Mouse (Mus musculus) MEL (cell line): ENCODE data around the gene Ak5. TPM values are rescaled to one million over a fixed set of nuclear protein-coding genes. Genes with fewer than 3 reads are reported as not detected.

Experiments
- DNase-seq: peaks from one replicate; pipeline ENCODE4 v3.0.0; 2011; ENCODE audit warnings: low read depth, low spot score
- H3K27ac ChIP-seq: 2 replicates; pipeline ENCODE4 v1.5.1; 2012; ENCODE audit warnings: low read depth, mild to moderate bottlenecking, control low read depth, low read length, moderate library complexity; ENCODE audit not compliant: control insufficient read depth
- H3K27me3 ChIP-seq, 2 experiments: fragments of 150-350 bp in 1 of 2; sonication (generic) in 1 of 2; 2 replicates each; pipeline ENCODE4 v1.6.1; 2012; ENCODE audit warnings: low read length in 2 of 2, mild to moderate bottlenecking in 2 of 2, improper control_type of control experiment in 1 of 2, moderate library complexity in 1 of 2; ENCODE audit not compliant: insufficient read depth in 2 of 2, control insufficient read depth in 1 of 2
- H3K36me3 ChIP-seq, 2 experiments: 2 replicates each; pipeline ENCODE4 v1.6.1; 2012 to 2014; ENCODE audit warnings: low read length in 2 of 2, improper control_type of control experiment in 1 of 2, inconsistent platforms in 1 of 2, mild to moderate bottlenecking in 1 of 2; ENCODE audit not compliant: insufficient read depth in 2 of 2, control insufficient read depth in 1 of 2
- H3K4me1 ChIP-seq, 2 experiments: fragments of 150-350 bp in 1 of 2; sonication (generic) in 1 of 2; 2 replicates each; pipeline ENCODE4 v1.6.1; 2012; ENCODE audit warnings: low read length in 2 of 2, improper control_type of control experiment in 1 of 2, mild to moderate bottlenecking in 1 of 2; ENCODE audit not compliant: insufficient read depth in 2 of 2, control insufficient read depth in 1 of 2
- H3K4me3 ChIP-seq, 2 experiments: fragments of 150-350 bp in 1 of 2; sonication (generic) in 1 of 2; 2 replicates each; pipeline ENCODE4 v1.5.1; 2012; ENCODE audit warnings: low read depth in 2 of 2, low read length in 2 of 2, mild to moderate bottlenecking in 2 of 2, moderate library complexity in 2 of 2, control low read depth in 1 of 2, improper control_type of control experiment in 1 of 2; ENCODE audit not compliant: control insufficient read depth in 1 of 2, insufficient read depth in 1 of 2
- H3K79me2 ChIP-seq: 2 replicates; pipeline ENCODE4 v1.6.1; 2012; ENCODE audit warnings: mild to moderate bottlenecking, low read length, moderate library complexity; ENCODE audit not compliant: control insufficient read depth, poor library complexity, insufficient read depth
- H3K9ac ChIP-seq: 2 replicates; pipeline ENCODE4 v1.6.1; 2012; ENCODE audit warnings: low read depth, mild to moderate bottlenecking, control low read depth, low read length, moderate library complexity; ENCODE audit not compliant: control insufficient read depth, poor library complexity, severe bottlenecking
- H3K9me3 ChIP-seq: fragments of 150-350 bp; sonication (generic); replicated peaks from 2 replicates; pipeline ENCODE4 v1.6.1; 2012; ENCODE audit warnings: mild to moderate bottlenecking, low read length, improper control_type of control experiment, moderate library complexity; ENCODE audit not compliant: insufficient read depth
- CHD2 ChIP-seq: IDR thresholded peaks from 2 replicates; pipeline ENCODE4 v1.6.1; 2011; ENCODE audit warnings: low read length, improper control_type of control experiment
- CTCF ChIP-seq, 3 experiments: IDR thresholded peaks in 2 of 3; conservative IDR thresholded peaks in 1 of 3; 2 replicates each; pipeline ENCODE4 v1.5.1; 2011 to 2012; ENCODE audit warnings: low read length in 3 of 3, low read depth in 2 of 3, mild to moderate bottlenecking in 2 of 3, improper control_type of control experiment in 1 of 3, inconsistent platforms in 1 of 3, mixed read lengths in 1 of 3, moderate library complexity in 1 of 3; ENCODE audit not compliant: control insufficient read depth in 1 of 3, insufficient read depth in 1 of 3, poor library complexity in 1 of 3, severe bottlenecking in 1 of 3
- ETS1 ChIP-seq: IDR thresholded peaks from 2 replicates; pipeline ENCODE4 v1.6.1; 2012; ENCODE audit warnings: low read depth, mild to moderate bottlenecking, inconsistent platforms, low read length, improper control_type of control experiment, moderate library complexity
- MEF2A ChIP-seq: IDR thresholded peaks from 2 replicates; pipeline ENCODE4 v1.6.1; 2014; ENCODE audit warnings: low read depth, mild to moderate bottlenecking, inconsistent platforms, low read length, improper control_type of control experiment; ENCODE audit not compliant: poor library complexity, insufficient replicate concordance, severe bottlenecking; ENCODE audit errors: extremely low read depth
- MXI1 ChIP-seq: IDR thresholded peaks from 2 replicates; pipeline ENCODE4 v1.6.1; 2011; ENCODE audit warnings: mild to moderate bottlenecking, low read depth, low read length, improper control_type of control experiment
- MYB ChIP-seq: IDR thresholded peaks from 2 replicates; pipeline ENCODE4 v1.6.1; 2011; ENCODE audit warnings: mild to moderate bottlenecking, low read depth, low read length, improper control_type of control experiment
- RAD21 ChIP-seq: IDR thresholded peaks from 2 replicates; pipeline ENCODE4 v1.6.1; 2011; ENCODE audit warnings: mild to moderate bottlenecking, low read depth, low read length, improper control_type of control experiment
- TCF12 ChIP-seq: IDR thresholded peaks from 2 replicates; pipeline ENCODE4 v1.6.1; 2014; ENCODE audit warnings: low read depth, mild to moderate bottlenecking, inconsistent platforms, low read length, improper control_type of control experiment, moderate library complexity
- USF2 ChIP-seq, 2 experiments: IDR thresholded peaks; 2 replicates each; pipeline ENCODE4 v1.6.1; 2011 to 2012; ENCODE audit warnings: improper control_type of control experiment in 2 of 2, low read length in 2 of 2, borderline replicate concordance in 1 of 2, inconsistent platforms in 1 of 2, low read depth in 1 of 2, mild to moderate bottlenecking in 1 of 2; ENCODE audit not compliant: insufficient read depth in 1 of 2
- ZC3H11A ChIP-seq: IDR thresholded peaks from 2 replicates; pipeline ENCODE4 v1.6.1; 2012; ENCODE audit warnings: low read depth, mild to moderate bottlenecking, inconsistent platforms, low read length, improper control_type of control experiment
- ZKSCAN1 ChIP-seq: IDR thresholded peaks from 2 replicates; pipeline ENCODE4 v1.6.1; 2012; ENCODE audit warnings: low read depth, mild to moderate bottlenecking, inconsistent platforms, low read length, improper control_type of control experiment, moderate library complexity
- ZMIZ1 ChIP-seq: IDR thresholded peaks from 2 replicates; pipeline ENCODE4 v1.6.1; 2012; ENCODE audit warnings: low read depth, mild to moderate bottlenecking, inconsistent platforms, low read length, improper control_type of control experiment, moderate library complexity
- polyA plus RNA-seq, 2 experiments: library from polyadenylated mRNA; stranded (reverse) in 1 of 2; unstranded in 1 of 2; fragments of >175 nt in 1 of 2; fragments of >200 nt in 1 of 2; gene quantifications; 2 replicates each; pipeline versions ENCODE4 v1.2.1 to v1.2.4; 2012; ENCODE audit warnings: low replicate concordance in 2 of 2, low read depth in 1 of 2; ENCODE audit not compliant: insufficient read length in 2 of 2, insufficient read depth in 1 of 2, missing spikeins in 1 of 2
- total RNA-seq: library from RNA; depleted of rRNA; stranded (reverse); fragments of 300-350 nt; gene quantifications from 2 replicates; pipeline ENCODE4 v1.2.3, GENCODE M21; 2012

Gene Ak5
- total and polyA plus RNA-seq, 3 experiments, result 0.06 to 0.31 TPM; not detected in 1

GRCm38 (mm10) chr3:152529058-152529972 lies 138.8 kb downstream of the Ak5 start (continued):
- TF ChIP-seq TCF12 (peak; percentile 93), MEF2A (no peak), USF2 (IDR thresholded peaks at IDR 0.05; ENCODE audit: borderline replicate concordance in 1 of 2, insufficient read depth in 1 of 2, low read depth in 1 of 2, low read length in 2 of 2) (no peak)

GRCm38 (mm10) chr3:152526721-152527120 lies 141.4 kb downstream of the Ak5 start:
- no peaks in the 10 kb centered on the region for H3K9me3 ChIP-seq
- TF ChIP-seq ZC3H11A (no peak), RAD21 (no peak), CHD2 (no peak), TCF12 (no peak), MYB (no peak), ZMIZ1 (no peak)
- H3K27ac ChIP-seq, result no peak overlapping the region
- H3K79me2 ChIP-seq, result no peaks in the 10 kb centered on the region
- H3K9ac ChIP-seq, result no peak overlapping the region
- no peak for DNase-seq
- H3K27me3 ChIP-seq, result no peaks in the 10 kb centered on the region
- H3K4me1 ChIP-seq, result peaks cover 16 to 27% of the 10 kb centered on the region in 2 experiments
- peaks cover 0 to 21% of the 10 kb centered on the region in 2 experiments; a peak in 2 of 4 replicates for H3K36me3 ChIP-seq
- no peak overlapping the region for H3K4me3 ChIP-seq

GRCm38 (mm10) chr3:152523315-152523638 lies 144.9 kb downstream of the Ak5 start:
- Histone ChIP-seq H3K9me3 (no peaks in the 10 kb centered on the region), H3K4me1 (peaks cover under 1 to 3% of the 10 kb centered on the region in 2 experiments), H3K27ac (no peak overlapping the region), H3K36me3 (peaks cover 0 to 3% of the 10 kb centered on the region in 2 experiments; a peak in 2 of 4 replicates), H3K9ac (no peak overlapping the region), H3K27me3 (no peaks in the 10 kb centered on the region), H3K79me2 (no peaks in the 10 kb centered on the region), H3K4me3 (no peak overlapping the region)
- no peak for DNase-seq
- no peak for TF ChIP-seq MXI1
- TF ChIP-seq CTCF (IDR thresholded peaks at IDR 0.05 in 2 of 3, conservative IDR thresholded peaks at IDR 0.05 in 1 of 3; ENCODE audit: control insufficient read depth in 1 of 3, insufficient read depth in 1 of 3, low read depth in 2 of 3, low read length in 3 of 3, poor library complexity in 1 of 3, severe bottlenecking in 1 of 3), result no peak
- TF ChIP-seq ETS1, result no peak
- no peak for TF ChIP-seq ZKSCAN1
- TF ChIP-seq TCF12, result no peak
- no peak for TF ChIP-seq MEF2A
